Mouse (Mus musculus) heart, embryonic 12.5 days (tissue): ENCODE data around the gene Ush2a. TPM values are rescaled to one million over a fixed set of nuclear protein-coding genes. Genes with fewer than 3 reads are reported as not detected.

Experiments used
- ATAC-seq: fragments of 200-750 bp; cut with Nextera tagmentation; 2 replicates; pipeline ENCODE4 v1.8.0; 2017; ENCODE audit warnings: moderate TSS enrichment, moderate library complexity; ENCODE audit not compliant: insufficient number of reproducible peaks, low FRiP score
- H3K27ac ChIP-seq: fragments of 300-500 bp; sonication (generic); 2 replicates; pipeline ENCODE4 v1.5.1; 2016; ENCODE audit warnings: mild to moderate bottlenecking, moderate library complexity; ENCODE audit not compliant: poor library complexity, severe bottlenecking
- H3K27me3 ChIP-seq: fragments of 300-500 bp; sonication (generic); replicated peaks from 2 replicates; pipeline ENCODE4 v1.6.1; 2016; ENCODE audit warnings: mild to moderate bottlenecking, moderate library complexity
- H3K36me3 ChIP-seq: fragments of 300-500 bp; sonication (generic); 2 replicates; pipeline ENCODE4 v1.6.1; 2016; ENCODE audit warnings: mild to moderate bottlenecking, moderate library complexity
- H3K4me1 ChIP-seq: fragments of 300-500 bp; sonication (generic); replicated peaks from 2 replicates; pipeline ENCODE4 v1.6.1; 2016; ENCODE audit warnings: mild to moderate bottlenecking
- H3K4me2 ChIP-seq: fragments of 300-500 bp; sonication (generic); 2 replicates; pipeline ENCODE4 v1.6.1; 2016; ENCODE audit warnings: mild to moderate bottlenecking, moderate library complexity
- H3K4me3 ChIP-seq: fragments of 300-500 bp; sonication (generic); 2 replicates; pipeline ENCODE4 v1.5.1; 2016; ENCODE audit warnings: mild to moderate bottlenecking
- H3K9ac ChIP-seq: fragments of 300-500 bp; sonication (generic); 2 replicates; pipeline ENCODE4 v1.6.1; 2016; ENCODE audit warnings: mild to moderate bottlenecking, moderate library complexity
- H3K9me3 ChIP-seq: fragments of 300-500 bp; sonication (generic); replicated peaks from 2 replicates; pipeline ENCODE4 v1.6.1; 2016; ENCODE audit warnings: mild to moderate bottlenecking, moderate library complexity
- WGBS: fragments of 180-500 bp; shearing (Covaris S2); methylation state at CpG from one replicate; pipeline ENCODE4 v1.1.7; 2016; 5-methylcytosine and 5-hydroxymethylcytosine counted together
- polyA plus RNA-seq: library from polyadenylated mRNA; unstranded; fragments of >200 nt; fragmentation: Nextera tagmentation; extraction: Ambion mirVana; gene quantifications from 2 replicates; pipeline ENCODE4 v1.2.1, GENCODE M21; 2016

Ush2a gene
- polyA plus RNA-seq, 1 experiment from 2014 or later: 0.08 TPM

DNA sequence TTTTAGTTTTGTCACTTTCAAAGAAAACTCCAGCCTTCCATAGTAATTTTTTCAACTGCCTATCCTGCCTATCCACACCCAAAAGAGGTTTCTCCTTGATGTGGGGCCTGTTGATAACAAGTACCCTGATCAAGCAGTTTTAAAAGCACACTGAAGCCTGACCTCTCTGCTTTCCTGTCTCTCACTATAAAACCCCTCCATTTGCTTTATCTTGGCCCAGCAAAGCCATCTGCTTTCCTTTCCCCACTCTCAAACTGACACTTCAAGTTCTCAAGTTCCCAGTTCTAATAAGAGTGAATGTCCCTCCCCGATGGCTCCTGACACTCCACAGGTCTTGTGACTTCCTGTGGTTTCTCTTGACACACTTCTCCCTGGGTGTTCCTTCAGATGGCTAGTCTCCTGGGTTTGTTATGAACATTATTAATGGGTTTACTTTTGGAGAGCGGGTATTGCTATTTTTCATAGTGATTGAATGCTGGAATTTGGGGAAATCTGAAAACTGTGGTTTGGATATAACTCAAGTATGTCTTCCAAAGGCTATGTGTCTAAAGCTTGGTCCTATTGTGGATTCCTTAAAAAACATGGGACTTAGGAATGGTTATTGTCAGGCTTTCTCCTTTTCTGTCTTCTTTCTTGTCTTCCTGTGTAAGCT, 126.1 kb downstream of the Ush2a start:
- 46% methylated on average over 2 of the region's 2 CpGs for WGBS

DNA sequence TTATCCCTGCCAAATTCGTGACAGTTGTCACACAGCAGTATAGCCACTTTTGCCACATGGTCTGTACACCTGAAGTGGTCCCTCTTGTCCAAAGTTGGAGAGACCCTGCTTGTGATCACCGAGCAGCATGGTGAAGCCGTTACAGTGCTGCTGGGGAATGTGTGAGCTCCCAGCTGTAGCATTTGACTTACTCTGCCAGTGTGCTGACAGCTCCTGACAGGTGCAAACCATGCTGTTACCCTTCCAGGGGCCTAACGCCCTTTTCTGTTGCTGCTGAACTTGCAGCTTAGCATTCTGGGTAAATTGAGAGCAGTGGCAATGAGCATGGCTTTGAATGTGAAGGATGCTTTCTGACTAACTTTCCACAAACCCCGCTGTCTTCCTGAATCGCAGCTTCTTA, 128.3 kb downstream of the Ush2a start:
- no peaks in the 10 kb centered on the region for H3K36me3 ChIP-seq
- H3K27ac ChIP-seq: no peak overlapping the region
- H3K4me3 ChIP-seq: no peak overlapping the region
- no peak for ATAC-seq
- H3K4me2 ChIP-seq: no peak overlapping the region
- 41% methylated on average over 6 of the region's 6 CpGs for WGBS
- H3K9ac ChIP-seq: no peak overlapping the region
- no peaks in the 10 kb centered on the region for H3K27me3 ChIP-seq
- H3K9me3 ChIP-seq: no peaks in the 10 kb centered on the region
- peaks cover 28% of the 10 kb centered on the region for H3K4me1 ChIP-seq

More for the DNA sequence above, 126.1 kb downstream of the Ush2a start:
- no peaks in the 10 kb centered on the region for H3K27me3 ChIP-seq
- no peaks in the 10 kb centered on the region for H3K9me3 ChIP-seq
- no peaks in the 10 kb centered on the region for H3K36me3 ChIP-seq
- H3K4me3 ChIP-seq: no peak overlapping the region
- H3K4me1 ChIP-seq: peaks cover 34% of the 10 kb centered on the region
- no peak overlapping the region for H3K9ac ChIP-seq
- no peak for ATAC-seq
- no peak overlapping the region for H3K4me2 ChIP-seq
- no peak overlapping the region for H3K27ac ChIP-seq

DNA sequence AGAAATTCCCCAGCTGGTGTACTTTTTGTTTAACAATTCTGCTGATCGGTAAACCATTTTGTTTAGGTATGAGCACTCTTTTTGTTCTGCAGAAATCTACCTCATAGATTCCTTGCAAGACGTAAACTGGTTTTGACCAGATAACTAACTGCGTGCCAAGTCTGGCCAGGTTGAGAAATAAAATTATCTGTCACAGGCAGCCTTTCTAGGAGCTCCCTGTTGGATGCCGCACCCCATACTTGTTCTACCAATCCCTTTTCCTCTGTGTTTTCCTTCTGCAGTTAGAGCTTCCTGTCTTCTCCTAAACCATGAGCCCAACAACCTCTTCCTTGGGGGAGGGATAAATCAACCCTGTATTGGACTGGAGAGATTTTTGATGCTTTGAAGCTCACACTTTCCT, 145.4 kb downstream of the Ush2a start:
- ATAC-seq: no peak
- 87% methylated on average over 4 of the region's 4 CpGs for WGBS
- no peak overlapping the region for H3K4me2 ChIP-seq

GRCm38 (mm10) chr1:188407613-188408386, 146.0 kb downstream of the Ush2a start:
- H3K9ac ChIP-seq: no peak overlapping the region
- no peaks in the 10 kb centered on the region for H3K36me3 ChIP-seq
- no peak for ATAC-seq
- no peaks in the 10 kb centered on the region for H3K9me3 ChIP-seq
- H3K4me3 ChIP-seq: no peak overlapping the region
- H3K27me3 ChIP-seq: no peaks in the 10 kb centered on the region
- no peak overlapping the region for H3K4me2 ChIP-seq
- H3K4me1 ChIP-seq: peaks cover 7% of the 10 kb centered on the region
- H3K27ac ChIP-seq: no peak overlapping the region
- WGBS: 59% methylated on average over 8 of the region's 8 CpGs

More for the DNA sequence above, 145.4 kb downstream of the Ush2a start:
- no peak overlapping the region for H3K4me3 ChIP-seq
- H3K4me1 ChIP-seq: peaks cover 7% of the 10 kb centered on the region
- no peaks in the 10 kb centered on the region for H3K27me3 ChIP-seq
- no peak overlapping the region for H3K9ac ChIP-seq
- no peaks in the 10 kb centered on the region for H3K9me3 ChIP-seq
- no peaks in the 10 kb centered on the region for H3K36me3 ChIP-seq
- H3K27ac ChIP-seq: no peak overlapping the region

GRCm38 (mm10) chr1:188410547-188410946, 148.7 kb downstream of the Ush2a start:
- Histone ChIP-seq H3K27ac (no peak overlapping the region), H3K27me3 (no peaks in the 10 kb centered on the region), H3K4me2 (no peak overlapping the region), H3K4me1 (peaks cover 7% of the 10 kb centered on the region), H3K9ac (no peak overlapping the region), H3K4me3 (no peak overlapping the region), H3K9me3 (no peaks in the 10 kb centered on the region), H3K36me3 (no peaks in the 10 kb centered on the region)
- no peak for ATAC-seq
- WGBS: 77% methylated on average over 3 of the region's 3 CpGs

DNA sequence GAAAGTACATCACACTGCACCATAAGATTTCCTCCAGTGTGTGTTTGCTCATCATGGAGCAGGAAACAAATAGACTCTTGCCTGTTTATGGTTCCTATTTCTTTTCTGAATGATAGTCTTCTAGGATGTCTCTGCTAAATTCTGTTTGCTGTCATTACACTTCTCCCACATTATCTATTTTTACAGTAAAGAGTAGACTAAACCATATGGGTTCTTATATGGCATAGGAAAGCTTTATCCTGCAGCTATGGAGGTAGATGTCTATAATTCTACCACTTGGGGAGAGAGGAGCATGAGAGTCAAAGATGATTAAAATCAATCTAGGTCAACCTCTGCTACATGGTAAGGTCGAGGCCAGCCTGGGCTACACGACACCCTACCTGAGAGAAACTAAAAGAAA, 158.7 kb downstream of the Ush2a start:
- WGBS: 73% methylated on average over 2 of the region's 2 CpGs
- Histone ChIP-seq H3K36me3 (no peaks in the 10 kb centered on the region), H3K4me1 (no peaks in the 10 kb centered on the region), H3K4me3 (no peak overlapping the region), H3K27me3 (no peaks in the 10 kb centered on the region), H3K9me3 (no peaks in the 10 kb centered on the region), H3K9ac (no peak overlapping the region), H3K27ac (no peak overlapping the region), H3K4me2 (no peak overlapping the region)
- no peak for ATAC-seq

- ATAC-seq: no peak
Observed at GRCm38 (mm10) chr1:188428172-188428571, 166.3 kb downstream of the Ush2a start.

DNA sequence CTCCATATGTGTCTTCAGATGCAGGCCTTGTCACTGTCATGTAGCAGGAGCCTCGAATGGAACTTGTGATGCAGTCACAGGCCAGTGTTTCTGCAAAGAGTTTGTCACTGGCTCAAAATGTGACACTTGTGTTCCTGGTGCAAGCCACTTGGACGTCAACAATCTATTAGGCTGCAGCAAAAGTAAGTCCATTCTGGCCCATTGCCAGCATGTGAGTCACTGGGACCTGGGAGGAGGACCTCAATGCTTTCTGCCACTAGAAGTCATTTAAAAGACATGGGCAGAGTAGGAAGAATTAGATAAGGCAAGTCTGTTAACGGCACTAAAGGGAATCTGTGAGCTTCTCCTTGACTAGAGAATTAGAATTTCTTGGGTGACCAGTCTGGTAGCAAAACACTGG, 168.9 kb downstream of the Ush2a start:
- Histone ChIP-seq H3K27ac (0 out of 2 replicates have a peak overlapping the region, but pooled peaks have one; percentile 5), H3K27me3 (no peaks in the 10 kb centered on the region), H3K9me3 (no peaks in the 10 kb centered on the region), H3K4me3 (no peak overlapping the region), H3K4me1 (peaks cover 15% of the 10 kb centered on the region), H3K9ac (no peak overlapping the region), H3K36me3 (no peaks in the 10 kb centered on the region), H3K4me2 (no peak overlapping the region)
- 16% methylated on average over 3 of the region's 3 CpGs for WGBS
- ATAC-seq: no peak

More at GRCm38 (mm10) chr1:188428172-188428571, 166.3 kb downstream of the Ush2a start:
- Histone ChIP-seq H3K4me1 (peaks cover 15% of the 10 kb centered on the region), H3K36me3 (no peaks in the 10 kb centered on the region), H3K4me2 (no peak overlapping the region), H3K9ac (no peak overlapping the region), H3K27ac (no peak overlapping the region), H3K9me3 (no peaks in the 10 kb centered on the region), H3K4me3 (no peak overlapping the region), H3K27me3 (no peaks in the 10 kb centered on the region)
- WGBS: 83% methylated on average over 6 of the region's 6 CpGs

- no peaks in the 10 kb centered on the region for H3K4me1 ChIP-seq
- H3K27me3 ChIP-seq: no peaks in the 10 kb centered on the region
- 66% methylated on average over 5 of the region's 5 CpGs for WGBS
- H3K9me3 ChIP-seq: no peaks in the 10 kb centered on the region
- H3K27ac ChIP-seq: no peak overlapping the region
- H3K36me3 ChIP-seq: no peaks in the 10 kb centered on the region
- no peak overlapping the region for H3K9ac ChIP-seq
- H3K4me2 ChIP-seq: no peak overlapping the region
- H3K4me3 ChIP-seq: no peak overlapping the region
- ATAC-seq: no peak
Observed at GRCm38 (mm10) chr1:188447964-188448363, 186.1 kb downstream of the Ush2a start.

DNA sequence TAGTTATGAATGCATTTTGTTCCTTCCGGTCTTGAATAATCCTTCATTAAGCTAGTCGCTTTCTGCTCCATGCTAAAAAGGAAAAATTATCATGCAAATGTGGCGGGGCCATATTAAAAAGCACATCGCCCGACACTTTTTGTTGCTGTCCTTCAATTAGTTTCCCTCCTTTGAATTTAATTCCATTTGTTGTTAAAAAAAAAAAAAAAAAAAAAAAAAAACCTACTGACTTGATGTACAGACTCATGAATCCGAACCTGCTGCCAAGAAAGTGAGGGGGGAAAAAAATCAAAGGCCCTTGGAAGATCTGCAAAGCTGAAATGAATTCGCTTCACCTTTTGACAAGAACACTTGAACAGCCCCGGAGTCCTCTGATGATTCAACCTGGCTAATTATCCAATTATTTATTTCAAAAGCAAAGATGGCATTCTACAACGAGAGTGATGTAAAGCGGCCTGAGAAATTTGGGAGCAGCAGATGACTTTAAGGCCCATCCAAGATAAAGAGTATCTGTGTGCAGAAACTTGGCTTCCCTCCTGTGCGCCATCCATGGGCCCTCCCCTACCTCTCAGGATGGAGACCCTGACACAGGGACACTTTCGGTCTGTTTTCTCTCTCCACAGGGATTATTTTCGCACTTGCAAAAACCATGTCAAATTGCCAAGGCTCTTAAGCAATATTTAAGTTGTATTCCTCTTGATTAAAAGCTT, 194.8 kb downstream of the Ush2a start:
- 78% methylated on average over 13 of the region's 13 CpGs for WGBS
- H3K27me3 ChIP-seq: no peaks in the 10 kb centered on the region
- H3K36me3 ChIP-seq: no peaks in the 10 kb centered on the region
- H3K4me1 ChIP-seq: no peaks in the 10 kb centered on the region
- no peak for ATAC-seq
- H3K4me3 ChIP-seq: no peak overlapping the region
- no peaks in the 10 kb centered on the region for H3K9me3 ChIP-seq
- no peak overlapping the region for H3K9ac ChIP-seq
- no peak overlapping the region for H3K4me2 ChIP-seq
- H3K27ac ChIP-seq: no peak overlapping the region
